Mouse (Mus musculus): Measurements from ENCODE around the gene Ank3. TPM values are rescaled to one million over a fixed set of nuclear protein-coding genes. Genes with fewer than 3 reads are reported as not detected.

Gene Ank3
- polyA plus RNA-seq, 1 experiment from 2014 or later = 22.5 TPM

DNA sequence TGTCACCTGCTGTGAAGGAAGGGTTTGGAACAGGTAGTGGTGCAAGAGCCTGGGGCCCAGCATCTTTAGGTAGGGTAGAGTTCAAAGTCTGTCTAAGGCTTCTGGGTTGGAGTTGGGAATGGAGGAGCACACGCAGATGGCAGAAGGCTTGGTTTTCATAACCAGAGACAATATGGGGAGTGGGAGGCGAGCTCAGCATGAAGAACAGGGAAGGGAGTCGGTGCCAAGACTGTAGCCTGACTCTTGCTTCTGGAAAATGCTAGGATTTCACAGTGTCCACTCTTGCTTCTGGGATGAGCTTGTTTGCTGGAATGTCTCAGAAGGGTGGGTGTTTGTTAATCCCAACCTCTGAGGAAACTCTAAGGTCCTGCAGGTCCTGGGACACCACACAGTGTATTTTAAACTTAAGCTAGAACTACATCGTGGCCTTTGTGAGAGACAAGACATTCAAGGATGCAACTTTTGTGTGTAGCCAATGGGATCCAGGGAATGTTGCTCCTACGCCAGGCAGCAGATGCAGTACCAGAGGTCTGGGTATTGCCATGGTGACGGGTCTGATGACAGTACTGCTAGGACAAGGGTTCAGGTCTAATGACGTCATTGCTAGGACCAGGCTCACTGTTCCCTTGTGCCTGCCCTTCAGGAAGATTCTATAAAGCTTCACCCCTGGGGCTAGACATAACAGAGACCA is 222.3 kb downstream of the Ank3 start:
- H3K4me2 ChIP-seq (ENCODE audit: low read depth, low read length) = no peak overlapping the region
- no peaks in the 10 kb centered on the region for H3K36me3 ChIP-seq (ENCODE audit: control insufficient read depth, insufficient read depth, low read length)
- no peak overlapping the region for H3K9ac ChIP-seq (ENCODE audit: low read depth, low read length)
- H3K9me3 ChIP-seq (ENCODE audit: control insufficient read depth, low read length) = no peaks in the 10 kb centered on the region
- DNase-seq (ENCODE audit: low spot score) (no peak), ATAC-seq (ENCODE audit: low read depth) (no peak)
- H3K4me3 ChIP-seq (ENCODE audit: low read depth, low read length) = no peak overlapping the region
- WGBS = 80% methylated on average over 7 of the region's 7 CpGs
- no peaks in the 10 kb centered on the region for H3K27me3 ChIP-seq (replicated peaks; ENCODE audit: control insufficient read depth, insufficient read depth, low read length)
- no peaks in the 10 kb centered on the region for H3K4me1 ChIP-seq (ENCODE audit: control insufficient read depth, insufficient read depth, low read length)
- H3K27ac ChIP-seq (replicated peaks; ENCODE audit: low read depth, low read length) = no peak overlapping the region

GRCm38 (mm10) chr10:69627767-69628166 is 229.2 kb downstream of the Ank3 start:
- H3K4me2 ChIP-seq (ENCODE audit: low read depth, low read length) = no peak overlapping the region
- no peak overlapping the region for H3K4me3 ChIP-seq (ENCODE audit: low read depth, low read length)
- DNase-seq (ENCODE audit: low spot score) (no peak), ATAC-seq (ENCODE audit: low read depth) (no peak)
- 0 out of 2 replicates have a peak, but pooled peaks cover 4% of the 10 kb centered on the region for H3K4me1 ChIP-seq (ENCODE audit: control insufficient read depth, insufficient read depth, low read length)
- WGBS = 90% methylated on average over 3 of the region's 3 CpGs
- H3K9me3 ChIP-seq (ENCODE audit: control insufficient read depth, low read length) = no peaks in the 10 kb centered on the region
- no peaks in the 10 kb centered on the region for H3K36me3 ChIP-seq (ENCODE audit: control insufficient read depth, insufficient read depth, low read length)
- H3K9ac ChIP-seq (ENCODE audit: low read depth, low read length) = no peak overlapping the region
- H3K27me3 ChIP-seq (replicated peaks; ENCODE audit: control insufficient read depth, insufficient read depth, low read length) = no peaks in the 10 kb centered on the region
- H3K27ac ChIP-seq (replicated peaks; ENCODE audit: low read depth, low read length) = no peak overlapping the region

DNA sequence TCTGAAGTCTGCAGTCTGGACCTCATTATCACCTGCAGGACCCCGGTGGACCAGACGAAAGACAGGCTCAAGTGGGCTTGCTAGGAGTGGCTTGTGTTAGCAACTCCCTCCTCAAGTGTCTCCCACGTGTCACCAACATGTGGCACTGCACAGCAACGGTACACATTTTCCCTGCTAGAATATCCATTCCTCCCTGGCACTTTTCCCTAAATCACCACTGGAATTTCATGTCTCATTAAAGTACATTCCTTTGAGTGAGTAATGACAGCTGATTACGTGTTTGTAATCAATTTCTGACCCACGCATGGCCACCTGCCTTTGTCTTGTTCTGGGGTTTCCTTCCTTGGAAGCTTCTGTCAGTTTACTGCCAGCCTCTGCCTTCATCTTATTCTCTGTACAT is 230.2 kb downstream of the Ank3 start:
- Histone ChIP-seq H3K4me3 (ENCODE audit: low read depth, low read length) (no peak overlapping the region), H3K9ac (ENCODE audit: low read depth, low read length) (no peak overlapping the region), H3K36me3 (ENCODE audit: control insufficient read depth, insufficient read depth, low read length) (no peaks in the 10 kb centered on the region), H3K27me3 (replicated peaks; ENCODE audit: control insufficient read depth, insufficient read depth, low read length) (no peaks in the 10 kb centered on the region), H3K4me1 (ENCODE audit: control insufficient read depth, insufficient read depth, low read length) (0 out of 2 replicates have a peak, but pooled peaks cover 4% of the 10 kb centered on the region), H3K4me2 (ENCODE audit: low read depth, low read length) (no peak overlapping the region), H3K27ac (replicated peaks; ENCODE audit: low read depth, low read length) (no peak overlapping the region), H3K9me3 (ENCODE audit: control insufficient read depth, low read length) (no peaks in the 10 kb centered on the region)
- ATAC-seq (ENCODE audit: low read depth) = no peak
- WGBS = 30% methylated on average over 6 of the region's 6 CpGs
- DNase-seq (ENCODE audit: low spot score) = peak; percentile 55

DNA sequence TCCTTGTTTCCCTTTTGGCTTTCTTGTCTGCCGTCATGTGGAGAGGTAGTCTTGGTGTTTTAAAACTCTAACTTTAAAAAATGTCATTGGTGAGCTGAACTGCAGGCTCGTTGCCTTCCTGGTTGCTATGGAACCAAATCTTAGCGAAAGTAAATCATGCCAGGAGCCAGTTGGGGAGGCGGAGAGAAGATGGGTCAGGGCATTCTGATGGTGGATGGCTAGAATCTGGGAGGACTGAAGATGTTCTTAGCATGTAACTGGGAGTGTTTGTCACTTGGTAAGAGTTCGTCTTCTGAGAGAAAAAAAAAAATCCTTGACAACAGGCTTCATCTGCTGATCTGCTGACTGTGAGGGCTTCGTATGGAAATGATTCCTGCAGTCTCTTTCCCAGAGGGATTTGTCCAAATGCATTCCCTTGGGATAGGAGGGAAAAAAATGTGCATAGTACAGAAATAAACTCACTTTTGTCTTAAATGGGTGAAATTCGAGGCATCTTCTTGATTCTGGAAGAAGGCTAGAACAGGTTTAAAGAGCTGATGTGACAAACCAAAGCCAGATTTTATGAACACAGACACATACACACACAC is 232.3 kb downstream of the Ank3 start:
- H3K27me3 ChIP-seq (replicated peaks; ENCODE audit: control insufficient read depth, insufficient read depth, low read length) = no peaks in the 10 kb centered on the region
- H3K4me2 ChIP-seq (ENCODE audit: low read depth, low read length) = no peak overlapping the region
- ATAC-seq (ENCODE audit: low read depth) = no peak
- H3K4me1 ChIP-seq (ENCODE audit: control insufficient read depth, insufficient read depth, low read length) = peaks cover 14% of the 10 kb centered on the region
- no peak for DNase-seq (ENCODE audit: low spot score)
- H3K9me3 ChIP-seq (ENCODE audit: control insufficient read depth, low read length) = no peaks in the 10 kb centered on the region
- 43% methylated on average over 7 of the region's 7 CpGs for WGBS
- no peak overlapping the region for H3K27ac ChIP-seq (replicated peaks; ENCODE audit: low read depth, low read length)
- no peak overlapping the region for H3K4me3 ChIP-seq (ENCODE audit: low read depth, low read length)
- H3K36me3 ChIP-seq (ENCODE audit: control insufficient read depth, insufficient read depth, low read length) = no peaks in the 10 kb centered on the region
- H3K9ac ChIP-seq (ENCODE audit: low read depth, low read length) = no peak overlapping the region

GRCm38 (mm10) chr10:69632885-69633284 is 234.3 kb downstream of the Ank3 start:
- Histone ChIP-seq H3K27ac (replicated peaks; ENCODE audit: low read depth, low read length) (no peak overlapping the region), H3K36me3 (ENCODE audit: control insufficient read depth, insufficient read depth, low read length) (no peaks in the 10 kb centered on the region), H3K4me2 (ENCODE audit: low read depth, low read length) (no peak overlapping the region), H3K4me3 (ENCODE audit: low read depth, low read length) (no peak overlapping the region), H3K4me1 (ENCODE audit: control insufficient read depth, insufficient read depth, low read length) (peaks cover 14% of the 10 kb centered on the region), H3K9ac (ENCODE audit: low read depth, low read length) (no peak overlapping the region), H3K27me3 (replicated peaks; ENCODE audit: control insufficient read depth, insufficient read depth, low read length) (no peaks in the 10 kb centered on the region), H3K9me3 (ENCODE audit: control insufficient read depth, low read length) (no peaks in the 10 kb centered on the region)
- 89% methylated on average over 8 of the region's 8 CpGs for WGBS
- ATAC-seq (ENCODE audit: low read depth) = no peak
- DNase-seq (ENCODE audit: low spot score) = no peak

DNA sequence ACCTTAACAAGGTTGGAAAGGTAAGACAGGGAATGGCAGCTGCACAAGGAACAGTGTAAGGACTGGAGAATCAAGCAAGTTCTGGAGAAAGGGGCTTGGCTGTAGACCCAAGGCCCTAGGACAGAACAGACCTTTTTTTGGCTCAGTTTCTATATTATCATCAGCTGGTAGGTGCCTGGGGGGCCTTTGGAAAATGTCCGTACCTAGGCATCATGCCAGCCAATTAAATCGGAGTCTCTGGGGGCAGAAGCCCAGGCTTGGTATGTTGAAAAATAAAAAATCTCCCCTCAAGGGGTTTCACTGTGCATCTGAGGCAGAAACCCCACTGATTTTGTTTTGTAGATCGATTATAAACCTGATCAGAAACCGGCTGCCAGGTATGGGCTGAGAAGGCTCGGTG is 236.3 kb downstream of the Ank3 start:
- H3K27me3 ChIP-seq (replicated peaks; ENCODE audit: control insufficient read depth, insufficient read depth, low read length) = no peaks in the 10 kb centered on the region
- H3K9ac ChIP-seq (ENCODE audit: low read depth, low read length) = no peak overlapping the region
- no peak overlapping the region for H3K4me2 ChIP-seq (ENCODE audit: low read depth, low read length)
- 66% methylated on average over 5 of the region's 5 CpGs for WGBS
- no peaks in the 10 kb centered on the region for H3K36me3 ChIP-seq (ENCODE audit: control insufficient read depth, insufficient read depth, low read length)
- no peaks in the 10 kb centered on the region for H3K9me3 ChIP-seq (ENCODE audit: control insufficient read depth, low read length)
- H3K4me3 ChIP-seq (ENCODE audit: low read depth, low read length) = no peak overlapping the region
- peaks cover 14% of the 10 kb centered on the region for H3K4me1 ChIP-seq (ENCODE audit: control insufficient read depth, insufficient read depth, low read length)
- H3K27ac ChIP-seq (replicated peaks; ENCODE audit: low read depth, low read length) = 0 out of 2 replicates have a peak overlapping the region, but pooled peaks have one; percentile 25
- no peak for DNase-seq (ENCODE audit: low spot score)
- ATAC-seq (ENCODE audit: low read depth) = no peak

DNA sequence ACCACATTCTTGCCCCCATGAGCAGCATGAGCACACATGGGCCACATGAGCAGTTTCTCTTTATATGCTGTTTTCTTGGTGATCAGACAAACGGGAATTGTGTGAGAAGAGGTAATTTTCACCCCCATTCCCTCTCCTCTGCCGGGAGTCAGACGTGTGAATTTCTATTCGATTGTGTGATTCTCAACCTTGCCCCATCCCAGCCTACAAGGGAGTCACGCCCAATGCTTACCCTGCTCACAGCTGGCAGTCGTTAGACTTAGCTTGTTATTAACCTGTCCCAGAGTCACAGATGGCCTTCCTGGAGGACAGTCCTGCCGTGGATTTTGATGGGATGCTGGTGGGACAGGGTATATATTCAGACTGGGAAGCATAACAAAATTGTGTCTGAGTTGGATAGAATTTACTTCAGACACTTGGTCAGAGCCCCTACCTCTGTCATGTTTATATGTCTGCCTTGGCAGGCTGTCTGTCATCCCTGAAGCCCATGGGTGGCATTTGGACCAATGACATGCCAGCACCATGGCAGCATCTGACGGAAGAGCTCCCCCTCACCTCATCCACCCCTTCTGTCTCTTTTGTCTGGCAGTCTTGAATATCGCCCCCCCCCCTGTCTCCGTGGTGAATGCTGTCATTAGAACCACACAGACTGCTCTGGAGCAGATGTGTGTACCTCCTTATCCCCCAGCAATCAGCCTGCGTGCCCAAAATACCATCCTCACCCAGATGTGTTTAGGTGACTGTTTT is 237.5 kb downstream of the Ank3 start:
- 44% methylated on average over 11 of the region's 11 CpGs for WGBS
- H3K27ac ChIP-seq (replicated peaks; ENCODE audit: low read depth, low read length) = no peak overlapping the region

GRCm38 (mm10) chr10:69639138-69639537 is 240.6 kb downstream of the Ank3 start:
- 83% methylated on average over 6 of the region's 6 CpGs for WGBS
- DNase-seq (ENCODE audit: low spot score) = no peak
- Histone ChIP-seq H3K4me1 (ENCODE audit: control insufficient read depth, insufficient read depth, low read length) (peaks cover 10% of the 10 kb centered on the region), H3K4me2 (ENCODE audit: low read depth, low read length) (no peak overlapping the region), H3K27me3 (replicated peaks; ENCODE audit: control insufficient read depth, insufficient read depth, low read length) (no peaks in the 10 kb centered on the region), H3K4me3 (ENCODE audit: low read depth, low read length) (no peak overlapping the region), H3K27ac (replicated peaks; ENCODE audit: low read depth, low read length) (no peak overlapping the region), H3K9ac (ENCODE audit: low read depth, low read length) (no peak overlapping the region), H3K9me3 (ENCODE audit: control insufficient read depth, low read length) (no peaks in the 10 kb centered on the region), H3K36me3 (ENCODE audit: control insufficient read depth, insufficient read depth, low read length) (no peaks in the 10 kb centered on the region)
- ATAC-seq (ENCODE audit: low read depth) = no peak

More for the DNA sequence above, 237.5 kb downstream of the Ank3 start:
- H3K4me2 ChIP-seq (ENCODE audit: low read depth, low read length) = no peak overlapping the region
- no peaks in the 10 kb centered on the region for H3K9me3 ChIP-seq (ENCODE audit: control insufficient read depth, low read length)
- no peak overlapping the region for H3K9ac ChIP-seq (ENCODE audit: low read depth, low read length)
- no peak for ATAC-seq (ENCODE audit: low read depth)
- H3K36me3 ChIP-seq (ENCODE audit: control insufficient read depth, insufficient read depth, low read length) = no peaks in the 10 kb centered on the region
- no peak overlapping the region for H3K4me3 ChIP-seq (ENCODE audit: low read depth, low read length)
- DNase-seq (ENCODE audit: low spot score) = no peak
- H3K4me1 ChIP-seq (ENCODE audit: control insufficient read depth, insufficient read depth, low read length) = peaks cover 10% of the 10 kb centered on the region
- no peaks in the 10 kb centered on the region for H3K27me3 ChIP-seq (replicated peaks; ENCODE audit: control insufficient read depth, insufficient read depth, low read length)

Data from embryonic facial prominence, embryonic 14.5 days (tissue).